Mouse (Mus musculus): ENCODE data around the gene Cd209g. TPM values are rescaled to one million over a fixed set of nuclear protein-coding genes. Genes with fewer than 3 reads are reported as not detected.

Gene Cd209g
- polyA plus RNA-seq, 2 experiments: 0.03 TPM; not detected in 1

DNA sequence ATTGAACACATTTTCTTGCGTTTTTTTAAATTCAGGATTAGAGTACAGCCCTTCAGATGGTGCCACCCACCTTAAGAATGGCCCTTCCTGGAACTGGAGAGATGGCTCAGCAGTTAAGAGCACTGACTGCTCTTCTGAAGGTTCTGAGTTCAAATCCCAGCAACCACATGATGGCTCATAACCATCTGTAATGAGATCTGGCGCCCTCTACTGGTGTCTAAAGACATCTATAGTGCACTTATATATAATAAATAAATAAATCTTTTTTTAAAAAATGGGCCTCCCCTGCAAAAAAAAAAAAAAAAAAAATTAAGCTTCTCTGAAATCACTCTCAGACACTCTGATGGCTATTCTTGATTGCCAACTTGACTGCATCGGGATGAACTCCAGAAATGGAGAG lies 7.8 kb downstream of the Cd209g start:
- Histone ChIP-seq H3K4me3 (ENCODE audit: insufficient read depth in 1 of 2, low read depth in 2 of 2, low read length in 2 of 2) (no peak overlapping the region), H3K9me3 (ENCODE audit: control insufficient read depth, low read length) (no peaks in the 10 kb centered on the region), H3K4me2 (ENCODE audit: low read depth) (no peak overlapping the region), H3K27me3 (ENCODE audit: control insufficient read depth, insufficient read depth, low read length) (no peaks in the 10 kb centered on the region), H3K27ac (no peak overlapping the region), H3K4me1 (replicated peaks; ENCODE audit: control insufficient read depth in 2 of 2, insufficient read depth in 2 of 2, low read length in 1 of 2) (0 out of 4 replicates have a peak, but pooled peaks cover 0 to 1% of the 10 kb centered on the region in 2 experiments), H3K36me3 (replicated peaks; ENCODE audit: control insufficient read depth, insufficient read depth, low read depth) (no peaks in the 10 kb centered on the region), H3K9ac (replicated peaks) (no peak overlapping the region)
- DNase-seq (ENCODE audit: low read depth in 3 of 3, low spot score in 3 of 3) (peak in 2 of 3 experiments; percentile 7), ATAC-seq (ENCODE audit: insufficient read depth) (no peak)
- 46% methylated on average over 3 of the region's 3 CpGs for WGBS (ENCODE audit: insufficient replicate concordance)
- TF ChIP-seq CTCF (IDR thresholded peaks at IDR 0.05; ENCODE audit: low read depth) (peak; percentile 41; the same call in 1 of the 2 replicates), EP300 (IDR thresholded peaks at IDR 0.05; ENCODE audit: low read depth) (no peak)

DNA sequence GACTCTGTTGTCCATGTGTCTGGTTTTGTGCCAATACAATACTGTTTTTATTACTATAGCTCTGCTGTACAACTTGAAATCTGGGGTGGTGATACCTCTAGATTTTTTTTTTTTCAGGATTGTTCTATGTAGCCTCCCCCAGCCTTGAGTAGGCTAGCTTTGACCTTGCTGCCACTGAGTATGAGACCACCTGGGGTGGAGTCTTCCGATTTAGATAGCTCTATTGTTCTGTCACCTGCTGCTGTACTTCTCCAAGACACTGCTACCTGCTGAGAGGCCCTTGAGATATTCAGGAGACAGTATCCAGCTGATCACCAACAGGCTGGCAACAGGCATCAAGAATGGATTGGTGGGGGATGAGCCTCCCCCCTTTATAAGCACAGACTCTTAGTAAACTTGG lies 13.4 kb downstream of the Cd209g start:
- TF ChIP-seq CTCF (IDR thresholded peaks at IDR 0.05; ENCODE audit: low read depth) (no peak), EP300 (IDR thresholded peaks at IDR 0.05; ENCODE audit: low read depth) (no peak)
- 24% methylated on average over 1 of the region's 1 CpGs for WGBS (ENCODE audit: insufficient replicate concordance)

DNA sequence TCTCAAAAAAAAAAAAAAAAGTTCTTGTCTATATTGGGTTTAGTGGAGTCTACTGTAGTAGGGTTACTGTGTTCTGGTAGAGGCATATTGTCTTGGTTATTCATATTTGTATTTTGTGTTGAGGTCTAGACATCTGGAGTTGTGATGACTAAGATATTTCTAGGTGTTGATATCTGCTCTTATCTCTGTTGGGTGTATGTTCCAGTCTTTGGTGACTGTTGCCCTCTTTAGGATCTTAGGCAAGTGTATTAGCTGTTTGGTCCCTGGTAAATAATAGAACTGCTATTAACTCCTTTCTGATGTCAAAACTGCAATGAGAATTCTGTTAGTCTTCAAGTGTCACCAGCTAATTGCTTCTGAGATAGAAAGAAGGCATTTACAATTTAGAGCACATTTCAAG lies 21.0 kb downstream of the Cd209g start:
- H3K9me3 ChIP-seq (ENCODE audit: control insufficient read depth, low read length): no peaks in the 10 kb centered on the region
- no peak overlapping the region for H3K27ac ChIP-seq
- DNase-seq (ENCODE audit: low read depth in 3 of 3, low spot score in 3 of 3) (no peak), ATAC-seq (ENCODE audit: insufficient read depth) (no peak)
- H3K4me3 ChIP-seq (ENCODE audit: insufficient read depth in 1 of 2, low read depth in 2 of 2, low read length in 2 of 2): no peak overlapping the region
- no peak overlapping the region for H3K9ac ChIP-seq (replicated peaks)
- no peaks in the 10 kb centered on the region for H3K36me3 ChIP-seq (replicated peaks; ENCODE audit: control insufficient read depth, insufficient read depth, low read depth)
- TF ChIP-seq EP300 (IDR thresholded peaks at IDR 0.05; ENCODE audit: low read depth): no peak
- TF ChIP-seq CTCF (IDR thresholded peaks at IDR 0.05; ENCODE audit: low read depth): no peak
- no peak overlapping the region for H3K4me2 ChIP-seq (ENCODE audit: low read depth)
- no peaks in the 10 kb centered on the region for H3K27me3 ChIP-seq (ENCODE audit: control insufficient read depth, insufficient read depth, low read length)
- no peaks in the 10 kb centered on the region for H3K4me1 ChIP-seq (replicated peaks; ENCODE audit: control insufficient read depth in 2 of 2, insufficient read depth in 2 of 2, low read length in 1 of 2)

More for the DNA sequence above, 13.4 kb downstream of the Cd209g start:
- no peaks in the 10 kb centered on the region for H3K27me3 ChIP-seq (ENCODE audit: control insufficient read depth, insufficient read depth, low read length)
- H3K4me2 ChIP-seq (ENCODE audit: low read depth): no peak overlapping the region
- no peak for DNase-seq (ENCODE audit: low read depth in 3 of 3, low spot score in 3 of 3)
- no peak for ATAC-seq (ENCODE audit: insufficient read depth)
- no peak overlapping the region for H3K9ac ChIP-seq (replicated peaks)
- H3K4me1 ChIP-seq (replicated peaks; ENCODE audit: control insufficient read depth in 2 of 2, insufficient read depth in 2 of 2, low read length in 1 of 2): no peaks in the 10 kb centered on the region
- H3K9me3 ChIP-seq (ENCODE audit: control insufficient read depth, low read length): no peaks in the 10 kb centered on the region
- no peak overlapping the region for H3K4me3 ChIP-seq (ENCODE audit: insufficient read depth in 1 of 2, low read depth in 2 of 2, low read length in 2 of 2)
- no peak overlapping the region for H3K27ac ChIP-seq
- no peaks in the 10 kb centered on the region for H3K36me3 ChIP-seq (replicated peaks; ENCODE audit: control insufficient read depth, insufficient read depth, low read depth)

DNA sequence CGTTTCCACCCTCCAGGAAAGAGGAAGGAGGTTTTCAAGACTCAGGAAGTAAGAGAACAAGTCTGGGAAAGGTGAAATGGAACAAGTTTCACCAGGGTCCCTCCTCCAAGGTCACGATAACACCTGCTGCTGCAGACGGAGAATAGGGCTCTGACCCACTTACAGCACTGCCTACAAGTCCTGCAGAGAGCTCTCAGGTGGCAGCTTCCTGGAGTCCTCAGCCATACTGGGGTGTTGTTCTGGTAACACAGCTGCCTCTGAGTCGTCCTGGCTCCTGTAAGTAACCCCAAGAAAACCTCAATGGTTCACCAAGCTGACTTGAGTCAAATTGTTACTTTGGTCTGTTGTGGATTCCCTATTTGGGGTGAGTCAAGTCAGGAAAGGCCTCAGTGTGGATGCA lies 28.9 kb downstream of the Cd209g start:
- H3K4me3 ChIP-seq (ENCODE audit: insufficient read depth in 1 of 2, low read depth in 2 of 2, low read length in 2 of 2): no peak overlapping the region
- H3K36me3 ChIP-seq (replicated peaks; ENCODE audit: control insufficient read depth, insufficient read depth, low read depth): no peaks in the 10 kb centered on the region
- no peak for ATAC-seq (ENCODE audit: insufficient read depth)
- H3K4me1 ChIP-seq (replicated peaks; ENCODE audit: control insufficient read depth in 2 of 2, insufficient read depth in 2 of 2, low read length in 1 of 2): peaks cover 5 to 10% of the 10 kb centered on the region in 2 experiments; a peak in 3 of 4 replicates
- H3K4me2 ChIP-seq (ENCODE audit: low read depth): no peak overlapping the region
- DNase-seq (ENCODE audit: low read depth in 3 of 3, low spot score in 3 of 3): no peak
- H3K9me3 ChIP-seq (ENCODE audit: control insufficient read depth, low read length): no peaks in the 10 kb centered on the region
- H3K27ac ChIP-seq: no peak overlapping the region
- TF ChIP-seq CTCF (IDR thresholded peaks at IDR 0.05; ENCODE audit: low read depth) (no peak), EP300 (IDR thresholded peaks at IDR 0.05; ENCODE audit: low read depth) (no peak)
- no peaks in the 10 kb centered on the region for H3K27me3 ChIP-seq (ENCODE audit: control insufficient read depth, insufficient read depth, low read length)
- WGBS (ENCODE audit: insufficient replicate concordance): 32% methylated on average over 4 of the region's 4 CpGs
- H3K9ac ChIP-seq (replicated peaks): no peak overlapping the region

DNA sequence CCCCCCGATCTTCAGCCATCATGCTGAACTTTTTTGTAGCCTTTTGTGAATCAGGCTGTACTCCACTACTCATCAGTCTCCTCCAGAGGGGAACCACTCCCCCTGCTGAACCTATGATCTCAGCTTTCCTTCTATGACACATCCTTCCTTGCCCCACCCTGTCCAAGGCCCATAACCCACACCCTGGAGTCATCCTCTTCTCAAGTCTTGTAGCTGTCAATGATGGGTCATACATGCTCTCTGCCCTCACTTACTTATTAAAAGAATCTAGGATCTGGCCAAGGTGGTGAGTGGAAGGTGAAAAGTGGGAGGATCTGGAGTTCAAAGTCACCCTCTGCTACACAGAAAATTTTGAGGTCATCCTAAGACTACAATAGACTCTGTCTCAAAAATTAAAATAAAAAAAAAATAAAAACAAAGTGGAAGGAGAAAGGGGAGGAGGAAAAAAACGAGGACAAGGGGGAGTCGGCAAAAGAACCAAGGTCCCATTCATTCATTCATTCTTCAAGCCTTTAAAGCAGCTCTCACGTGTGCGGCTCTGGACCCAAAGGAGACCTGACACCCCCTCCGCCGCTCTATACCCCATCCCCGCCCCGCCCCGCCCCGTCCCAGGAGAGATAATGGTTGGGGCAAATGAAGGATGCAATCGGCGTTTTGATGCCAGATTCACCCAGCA lies 31.4 kb downstream of the Cd209g start:
- Histone ChIP-seq H3K9me3 (ENCODE audit: control insufficient read depth, low read length) (no peaks in the 10 kb centered on the region), H3K4me2 (ENCODE audit: low read depth) (peak overlapping the region; percentile 86), H3K9ac (replicated peaks) (peak overlapping the region; percentile 53), H3K27me3 (ENCODE audit: control insufficient read depth, insufficient read depth, low read length) (no peaks in the 10 kb centered on the region), H3K4me1 (replicated peaks; ENCODE audit: control insufficient read depth in 2 of 2, insufficient read depth in 2 of 2, low read length in 1 of 2) (peaks cover 7 to 13% of the 10 kb centered on the region in 2 experiments), H3K27ac (no peak overlapping the region), H3K4me3 (ENCODE audit: insufficient read depth in 1 of 2, low read depth in 2 of 2, low read length in 2 of 2) (peak overlapping the region; percentile 63 to 69), H3K36me3 (replicated peaks; ENCODE audit: control insufficient read depth, insufficient read depth, low read depth) (no peaks in the 10 kb centered on the region)
- no peak for ATAC-seq (ENCODE audit: insufficient read depth)
- no peak for TF ChIP-seq CTCF (IDR thresholded peaks at IDR 0.05; ENCODE audit: low read depth)
- no peak for TF ChIP-seq EP300 (IDR thresholded peaks at IDR 0.05; ENCODE audit: low read depth)
- WGBS (ENCODE audit: insufficient replicate concordance): 5% methylated on average over 13 of the region's 13 CpGs
- DNase-seq (ENCODE audit: low read depth in 3 of 3, low spot score in 3 of 3): no peak
